Mouse (Mus musculus): ENCODE data around the gene Ptpn5.

- TF ChIP-seq CTCF (IDR thresholded peaks at IDR 0.05; ENCODE audit: control insufficient read depth, insufficient read depth, insufficient replicate concordance, low read depth, low read length) (no peak), POLR2A (IDR thresholded peaks at IDR 0.05; ENCODE audit: control insufficient read depth, low read depth, low read length) (no peak)
Measured at GRCm38 (mm10) chr7:47155849-47156248, 22.4 kb upstream of the Ptpn5 start.

All from testis, adult 2 months (tissue).